Mouse (Mus musculus) mouse embryonic stem cell (cell line): ENCODE measurements around the gene Rhox4g.
"Not testable (repeated sequence)": the region's sequence is repeated elsewhere in the genome, so short reads cannot be mapped to it uniquely, and the experiment has no call there.

ENCODE experiments used
- in situ Hi-C, 2 experiments: fragments of 300-500 bp; cut with MboI; formaldehyde crosslinking; loops; 1 replicate in 1 of 2; 3 replicates in 1 of 2; pipeline ENCODE4 v1.14.3; 2019 to 2020; ENCODE audit warnings: low sequenced_read_pairs in 2 of 2, low pct_unique_long_range_greater_than_20kb in 1 of 2, mixed read lengths in 1 of 2; ENCODE audit not compliant: unreplicated experiment in 1 of 2

Gene Rhox4g

DNA sequence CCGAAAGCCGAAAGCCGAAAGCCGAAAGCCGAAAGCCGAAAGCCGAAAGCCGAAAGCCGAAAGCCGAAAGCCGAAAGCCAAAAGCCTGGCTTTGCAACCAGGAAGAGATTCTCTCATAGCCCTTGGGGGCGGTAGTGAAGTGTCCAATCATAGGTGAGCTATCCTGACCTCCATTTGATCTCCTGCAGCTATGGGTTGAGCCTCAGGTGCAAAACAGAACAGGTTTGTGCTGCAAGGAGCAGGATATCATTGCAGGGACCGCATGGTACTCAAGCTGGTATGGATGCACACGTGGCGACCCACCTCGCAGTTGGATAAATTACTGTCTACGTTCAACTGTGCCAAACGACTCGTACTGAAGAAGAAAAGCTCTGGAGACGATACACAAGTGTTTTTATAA, at the start of gene Rhox4g:
Gene Rhox4g (minus strand): TSS at position 101 of the 400 bp plus-strand sequence.
- in situ Hi-C loops = not testable (repeated sequence)

DNA sequence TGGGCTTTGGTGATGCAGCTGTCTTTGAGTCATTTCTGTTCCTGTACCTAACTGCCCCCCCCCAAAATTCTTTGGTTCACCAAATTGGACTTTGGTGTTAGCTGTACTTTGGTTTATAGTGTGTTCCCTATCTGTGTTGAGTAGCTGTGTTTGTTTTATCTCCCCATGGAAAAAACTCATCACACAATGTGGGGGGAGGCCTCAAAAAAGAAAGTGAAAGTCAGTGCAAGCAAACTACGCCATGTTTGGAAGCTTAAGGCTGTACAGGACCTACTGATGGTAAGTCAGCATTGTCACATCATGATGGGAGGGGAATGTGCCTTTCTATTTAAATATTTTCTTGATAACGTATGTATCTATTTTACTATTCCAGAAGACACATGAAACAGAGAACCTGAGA, 41.1 kb upstream of the Rhox4g start:
- in situ Hi-C loops = no loop called here

DNA sequence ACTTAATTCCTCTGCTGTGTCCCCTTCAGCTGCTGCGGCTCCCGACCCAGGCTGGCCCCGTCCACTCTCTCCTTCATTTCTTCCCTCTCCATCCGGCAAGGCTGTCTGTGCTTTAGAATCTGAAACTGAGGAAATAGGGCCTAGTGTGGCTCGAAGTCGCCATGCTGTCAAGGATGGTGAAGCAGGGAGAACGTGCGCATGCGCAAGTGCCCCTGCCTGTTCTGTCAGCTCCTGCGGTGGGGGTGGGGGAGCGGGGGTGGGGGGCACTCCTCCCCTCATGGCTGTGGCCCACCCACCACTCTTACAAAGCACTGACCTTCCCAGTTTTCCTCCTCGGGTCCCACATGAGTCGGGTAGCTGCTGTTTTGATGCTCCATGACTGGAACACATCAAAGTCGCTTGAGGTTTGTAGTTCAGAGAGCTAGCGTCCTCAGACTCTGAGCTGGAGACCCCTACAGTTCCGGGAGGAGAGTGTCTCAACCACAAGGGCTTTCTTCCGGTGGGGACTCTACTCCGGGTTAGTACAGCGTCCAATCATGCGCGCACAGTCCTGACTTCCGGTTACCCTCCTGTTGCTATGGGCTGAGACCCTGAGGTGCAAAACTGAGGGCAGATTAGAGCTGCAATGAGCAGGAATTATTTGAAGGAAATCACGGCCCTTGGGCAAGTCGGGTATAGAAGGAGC, 32.0 kb upstream of the Rhox4g start:
- in situ Hi-C loops = no loop called here

DNA sequence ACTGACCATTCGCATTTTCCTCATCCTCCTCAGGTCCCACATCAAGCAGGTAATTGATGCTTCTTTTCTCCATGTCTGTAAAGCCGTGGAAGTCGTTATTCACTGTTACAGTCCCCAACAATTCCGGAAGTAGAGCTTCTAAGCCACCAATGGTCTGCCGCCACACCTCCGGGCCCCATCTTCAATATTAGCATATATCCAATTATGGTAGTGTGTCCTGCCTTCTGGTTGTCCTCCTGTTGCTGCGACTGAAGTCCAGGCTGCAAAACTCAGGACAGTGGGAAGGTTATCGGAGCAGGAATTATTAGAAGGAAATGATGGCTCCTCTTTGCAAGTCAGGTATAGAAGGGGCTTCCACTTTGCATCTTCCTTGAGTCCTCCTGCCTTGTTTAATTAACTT, 22.1 kb upstream of the Rhox4g start, which contains the start of gene Rhox2h:
Gene Rhox2h (minus strand): TSS at position 101 of the 400 bp plus-strand sequence.
- in situ Hi-C loops = not testable (repeated sequence)

DNA sequence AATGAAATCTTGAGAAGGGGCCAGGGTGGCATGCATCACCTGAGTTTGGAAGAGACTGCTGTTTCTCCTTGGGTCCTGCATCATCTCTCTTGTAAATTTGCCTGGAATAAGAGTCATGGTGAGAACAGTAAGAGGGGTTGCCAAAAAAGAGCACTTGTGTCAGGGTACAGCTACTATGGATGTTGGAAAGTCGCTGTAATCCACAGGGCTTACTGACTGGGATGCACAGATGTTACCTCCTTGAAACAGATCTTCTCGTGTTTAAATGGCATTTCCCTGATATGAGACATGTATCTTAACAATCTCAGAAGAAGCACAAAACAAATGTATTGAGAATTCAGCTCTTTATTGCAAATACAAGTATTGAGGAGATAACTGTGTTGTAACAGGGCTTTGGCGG, 17.5 kb upstream of the Rhox4g start, which contains the start of gene Rhox3h:
Gene Rhox3h (minus strand): TSS at position 101 of the 400 bp plus-strand sequence.
- in situ Hi-C loops = not testable (repeated sequence)

DNA sequence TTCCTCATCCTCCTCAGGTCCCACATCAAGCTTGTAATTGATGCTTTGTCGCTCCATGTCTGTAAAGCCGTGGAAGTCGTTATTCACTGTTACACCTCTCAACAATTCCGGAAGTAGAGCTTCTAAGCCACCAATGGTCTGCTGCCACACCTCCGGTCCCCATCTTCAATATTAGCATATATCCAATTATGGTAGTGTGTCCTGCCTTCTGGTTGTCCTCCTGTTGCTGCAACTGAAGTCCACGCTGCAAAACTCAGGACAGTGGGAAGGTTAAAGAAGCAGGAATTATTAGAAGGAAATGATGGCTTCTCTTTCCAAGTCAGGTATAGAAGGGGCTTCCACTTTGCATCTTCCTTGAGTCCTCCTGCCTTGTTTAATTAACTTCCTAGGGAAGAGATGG, 7.8 kb downstream of the Rhox4g start, which contains the start of gene Rhox2g:
Gene Rhox2g (minus strand): TSS at position 101 of the 400 bp plus-strand sequence.
- in situ Hi-C loops = not testable (repeated sequence)

DNA sequence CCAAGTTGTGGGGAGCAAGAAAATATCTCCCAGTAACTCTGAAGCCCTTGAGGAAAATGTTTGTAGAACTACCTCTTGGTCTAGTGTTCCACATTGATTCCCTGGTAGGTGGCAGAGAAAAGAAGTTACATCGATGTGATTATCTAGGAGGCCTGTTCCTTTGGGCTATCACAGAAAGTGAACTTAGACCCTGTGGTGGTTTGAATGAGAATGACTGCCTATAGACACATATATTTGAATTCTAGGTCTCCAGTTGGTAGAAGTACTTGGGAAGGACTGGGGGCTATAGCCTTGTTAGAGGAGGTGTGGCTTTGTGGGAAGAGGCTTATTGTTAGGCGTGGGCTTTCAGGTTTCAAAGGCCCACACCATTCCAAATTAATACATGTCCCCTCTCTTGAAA, 22.6 kb downstream of the Rhox4g start, which contains the start of gene Rhox3g:
Gene Rhox3g (minus strand): TSS at position 101 of the 400 bp plus-strand sequence.
- in situ Hi-C loops = not testable (repeated sequence)

DNA sequence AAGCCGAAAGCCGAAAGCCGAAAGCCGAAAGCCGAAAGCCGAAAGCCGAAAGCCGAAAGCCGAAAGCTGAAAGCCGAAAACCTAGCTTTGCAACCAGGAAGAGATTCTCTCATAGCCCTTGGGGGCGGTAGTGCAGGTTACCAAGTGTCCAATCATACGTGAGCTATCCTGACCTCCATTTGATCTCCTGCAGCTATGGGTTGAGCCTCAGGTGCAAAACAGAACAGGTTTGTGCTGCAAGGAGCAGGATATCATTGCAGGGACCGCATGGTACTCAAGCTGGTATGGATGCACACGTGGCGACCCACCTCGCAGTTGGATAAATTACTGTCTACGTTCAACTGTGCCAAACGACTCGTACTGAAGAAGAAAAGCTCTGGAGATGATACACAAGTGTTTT, 43.5 kb downstream of the Rhox4g start, which contains the start of gene Rhox4f:
Gene Rhox4f (minus strand): TSS at position 101 of the 400 bp plus-strand sequence.
- in situ Hi-C loops = not testable (repeated sequence)
